Mouse (Mus musculus): ENCODE results near the gene Dhx33.

The Dhx33 gene

DNA sequence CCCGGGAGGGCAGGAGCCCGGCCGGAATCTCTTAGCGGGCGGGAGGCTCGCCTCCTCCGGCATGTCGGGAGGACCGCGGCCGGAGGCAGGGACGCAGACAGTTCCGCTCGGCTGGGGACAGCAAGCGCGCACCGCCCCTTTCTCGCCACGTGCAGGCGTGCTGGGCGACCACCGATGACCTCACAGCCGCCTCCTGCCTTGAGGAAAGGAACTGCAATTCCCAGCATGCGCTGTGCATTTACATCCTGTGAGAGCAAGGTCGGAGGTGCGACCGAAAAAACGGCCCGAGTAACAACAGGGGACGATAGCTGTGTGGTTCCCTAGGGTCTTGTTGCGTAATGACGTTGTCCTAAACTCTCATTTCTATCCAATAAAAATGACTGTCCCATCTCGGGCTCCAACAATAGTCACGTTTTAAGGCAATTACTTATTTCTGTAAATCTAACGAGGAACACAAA is at the start of gene Dhx33:
Dhx33 (minus strand) TSS at position 122 of the 458 bp plus-strand sequence.
- DNase-seq (ENCODE audit: low spot score in 2 of 2): peak; percentile 88 to 91

DNA sequence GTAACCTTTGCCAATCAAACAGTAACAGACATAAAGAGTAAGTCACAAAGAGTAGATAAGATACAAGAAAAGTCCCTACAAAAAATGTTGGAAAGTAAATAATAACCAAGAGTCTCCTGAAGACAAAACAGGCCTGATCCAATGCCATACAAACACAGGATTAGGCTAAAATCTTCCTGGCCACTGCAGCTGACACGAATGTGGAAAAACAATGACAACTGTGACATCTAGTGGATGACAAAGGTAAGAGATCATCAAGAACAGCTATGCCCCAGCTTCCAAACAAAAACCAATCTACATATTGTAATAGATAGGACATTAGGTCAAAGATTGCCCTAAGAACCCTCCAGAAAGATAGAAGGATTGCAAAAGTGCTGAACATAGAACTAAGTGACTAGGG is 48.3 kb upstream of the Dhx33 start:
- no peak for DNase-seq (ENCODE audit: low spot score in 2 of 2)

DNA sequence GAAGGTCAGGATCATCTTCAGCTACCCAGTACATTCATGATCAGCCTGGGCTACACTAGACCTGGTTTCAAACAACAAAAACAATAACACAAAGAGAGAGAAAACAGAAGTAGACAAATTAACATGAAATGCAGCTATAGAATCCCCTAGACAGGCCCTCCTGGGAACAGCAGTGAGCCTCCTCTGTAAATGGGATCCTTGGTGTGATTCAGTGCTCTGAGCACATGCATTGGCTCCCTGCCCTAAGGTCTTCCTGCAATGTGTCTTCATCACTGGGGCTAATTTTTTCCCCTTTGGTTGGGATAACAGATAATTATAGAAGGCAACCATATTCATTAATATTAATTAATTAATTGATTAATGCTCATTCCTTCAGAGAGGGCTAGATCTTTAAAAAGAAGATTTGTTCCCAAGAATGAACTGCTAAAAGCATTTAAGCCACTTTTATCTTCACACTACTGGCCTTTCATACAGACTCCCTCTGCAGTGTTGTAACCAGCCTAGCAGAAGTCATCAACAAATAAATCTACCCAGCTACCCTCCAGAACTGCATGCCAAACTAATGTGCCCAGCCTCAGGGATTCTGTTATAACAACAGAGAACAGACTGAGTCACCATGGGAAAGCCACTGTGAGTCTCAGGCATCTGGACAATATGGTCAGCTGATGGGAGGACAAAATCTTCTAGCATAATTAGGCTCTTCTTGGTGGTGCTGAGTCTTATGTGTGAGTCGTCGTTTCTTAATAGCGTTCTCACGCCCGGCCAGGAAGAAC is 35.5 kb upstream of the Dhx33 start:
- DNase-seq (ENCODE audit: low spot score in 2 of 2): no peak

DNA sequence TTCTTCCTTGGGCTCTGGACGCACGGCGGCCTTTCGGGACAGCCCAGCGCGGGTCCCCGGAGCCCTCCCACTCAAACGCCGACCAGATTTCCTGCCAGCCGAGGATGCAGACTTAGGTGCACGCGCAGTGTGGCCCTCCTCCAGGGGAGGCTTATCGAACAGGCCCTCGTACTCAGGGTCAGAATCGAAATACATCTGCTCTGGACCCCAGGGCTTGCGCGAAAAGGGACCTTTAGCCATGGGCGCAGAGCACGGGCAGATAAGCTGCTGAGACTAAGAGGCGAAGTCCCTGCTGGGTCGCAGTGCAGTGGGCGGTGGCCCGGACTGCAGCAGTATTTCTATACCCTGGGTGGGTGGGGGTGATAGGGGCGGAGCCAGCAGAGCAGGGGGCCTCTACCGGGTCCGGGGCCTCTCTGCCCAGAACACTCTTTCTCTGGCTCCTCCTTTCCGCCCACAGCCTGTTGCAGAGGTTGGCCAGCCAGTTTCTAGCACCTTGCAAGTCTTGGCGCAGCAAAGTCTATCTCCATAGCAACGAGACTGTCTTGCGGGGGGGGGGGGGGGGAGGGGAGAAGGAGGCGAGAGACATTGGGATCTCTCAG is 29.0 kb upstream of the Dhx33 start, which contains the start of gene 6330403K07Rik:
6330403K07Rik (minus strand) TSS at position 351 of the 599 bp plus-strand sequence.
- DNase-seq (ENCODE audit: low spot score in 2 of 2): no peak

DNA sequence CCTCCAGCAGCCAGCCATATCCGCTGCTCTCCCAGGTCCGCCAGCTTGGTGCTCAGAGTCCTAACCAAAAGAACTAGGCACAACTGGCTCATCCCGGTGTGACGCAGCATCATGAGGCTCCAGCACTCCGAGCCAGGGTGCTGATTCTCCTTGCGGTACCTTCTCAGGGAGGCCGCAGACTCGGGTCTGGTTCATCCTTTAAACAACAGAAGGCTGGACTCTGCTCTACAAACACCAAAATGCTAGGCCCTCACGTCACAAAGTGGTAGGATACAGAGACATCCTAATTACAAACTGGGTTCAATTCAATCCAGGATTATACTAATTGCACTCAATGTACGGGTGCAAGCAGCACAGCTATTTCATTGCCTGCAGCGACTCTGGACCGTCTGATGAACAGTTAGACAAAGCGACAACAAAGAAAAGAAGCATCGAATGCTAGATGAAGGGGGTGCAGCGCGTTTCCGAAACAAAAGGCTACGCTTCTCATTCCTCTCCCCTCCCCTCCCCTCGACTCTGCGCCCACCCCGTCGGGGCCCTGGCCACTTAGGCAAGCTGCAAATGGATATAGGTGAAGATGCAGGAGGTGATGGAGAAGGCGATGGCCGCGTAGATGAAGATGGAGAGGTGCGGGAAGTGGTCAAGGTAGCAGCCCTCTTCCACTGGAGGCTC is 28.4 kb upstream of the Dhx33 start:
- no peak for DNase-seq (ENCODE audit: low spot score in 2 of 2)

DNA sequence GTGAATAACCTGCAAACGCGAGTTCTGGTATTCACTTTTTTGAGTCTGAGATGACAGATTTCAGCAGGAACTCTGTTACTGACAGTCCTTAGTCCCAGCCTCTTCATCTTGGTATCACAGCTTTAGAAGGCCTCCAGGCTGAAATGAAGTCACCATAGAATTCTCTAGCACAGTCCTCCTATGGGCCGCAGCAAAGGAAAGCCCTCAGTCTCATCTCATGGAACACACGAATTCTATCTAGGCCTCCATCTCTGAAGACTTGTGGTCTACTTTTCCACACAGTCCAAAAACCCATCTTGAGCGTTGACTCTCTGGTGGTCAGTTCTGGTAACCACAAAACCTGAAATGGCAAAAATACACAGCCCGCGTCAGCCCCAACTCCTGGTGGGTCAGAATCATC is 27.8 kb upstream of the Dhx33 start:
- no peak for DNase-seq (ENCODE audit: low spot score in 2 of 2)

DNA sequence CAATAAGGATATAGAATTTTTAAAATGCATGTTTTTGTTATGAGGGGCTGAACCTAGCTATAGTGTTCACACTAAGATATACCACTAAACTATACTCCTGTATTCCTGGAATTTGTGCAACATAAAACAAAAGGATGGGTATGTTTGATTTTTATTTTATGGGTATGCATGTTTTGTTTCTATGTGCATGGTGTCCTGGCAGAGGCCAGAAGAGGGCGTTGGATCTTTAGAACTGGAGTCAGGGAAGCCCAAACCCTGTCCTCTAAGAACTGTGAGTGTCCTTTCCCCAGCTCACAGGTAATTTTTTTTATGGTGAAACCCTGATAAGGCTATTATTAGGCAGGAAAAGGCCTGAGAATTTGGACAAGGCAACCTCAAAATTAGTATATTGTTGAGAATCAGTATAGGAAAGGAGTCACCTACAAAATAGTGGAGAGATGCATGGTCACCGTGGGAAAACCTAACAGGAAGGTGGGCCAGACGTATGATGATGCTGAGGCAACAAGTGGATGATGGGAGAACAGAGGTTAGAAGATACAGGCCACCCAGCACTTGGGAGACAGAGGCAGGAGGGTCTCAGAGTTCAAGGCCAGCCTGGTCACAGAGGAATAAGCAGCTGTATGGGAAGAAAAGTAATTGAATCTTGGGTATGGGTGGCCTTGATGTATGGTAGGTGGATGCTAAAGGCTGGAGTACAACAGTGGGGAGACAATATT is 25.3 kb upstream of the Dhx33 start:
- no peak for DNase-seq (ENCODE audit: low spot score in 2 of 2)

DNA sequence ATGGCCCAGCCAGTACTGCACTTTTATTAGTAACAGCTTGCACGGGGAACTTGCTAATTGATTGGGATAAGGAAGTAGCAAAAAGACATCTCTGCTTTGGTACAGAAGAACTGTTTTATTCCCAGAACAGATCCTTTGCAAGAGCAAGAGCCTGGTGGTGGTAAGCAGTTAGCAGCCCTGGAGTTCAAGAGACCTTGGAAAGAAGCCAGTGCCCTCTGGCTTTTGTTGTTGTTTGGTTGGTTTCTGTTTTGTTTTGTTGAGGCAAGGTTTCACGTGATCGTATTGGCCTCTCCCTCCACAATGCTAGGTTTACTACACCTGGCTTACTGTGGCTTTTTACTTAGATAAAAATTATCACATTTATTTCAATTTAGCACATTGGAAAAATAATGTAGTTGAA is 24.0 kb upstream of the Dhx33 start:
- DNase-seq (ENCODE audit: low spot score in 2 of 2): no peak

DNA sequence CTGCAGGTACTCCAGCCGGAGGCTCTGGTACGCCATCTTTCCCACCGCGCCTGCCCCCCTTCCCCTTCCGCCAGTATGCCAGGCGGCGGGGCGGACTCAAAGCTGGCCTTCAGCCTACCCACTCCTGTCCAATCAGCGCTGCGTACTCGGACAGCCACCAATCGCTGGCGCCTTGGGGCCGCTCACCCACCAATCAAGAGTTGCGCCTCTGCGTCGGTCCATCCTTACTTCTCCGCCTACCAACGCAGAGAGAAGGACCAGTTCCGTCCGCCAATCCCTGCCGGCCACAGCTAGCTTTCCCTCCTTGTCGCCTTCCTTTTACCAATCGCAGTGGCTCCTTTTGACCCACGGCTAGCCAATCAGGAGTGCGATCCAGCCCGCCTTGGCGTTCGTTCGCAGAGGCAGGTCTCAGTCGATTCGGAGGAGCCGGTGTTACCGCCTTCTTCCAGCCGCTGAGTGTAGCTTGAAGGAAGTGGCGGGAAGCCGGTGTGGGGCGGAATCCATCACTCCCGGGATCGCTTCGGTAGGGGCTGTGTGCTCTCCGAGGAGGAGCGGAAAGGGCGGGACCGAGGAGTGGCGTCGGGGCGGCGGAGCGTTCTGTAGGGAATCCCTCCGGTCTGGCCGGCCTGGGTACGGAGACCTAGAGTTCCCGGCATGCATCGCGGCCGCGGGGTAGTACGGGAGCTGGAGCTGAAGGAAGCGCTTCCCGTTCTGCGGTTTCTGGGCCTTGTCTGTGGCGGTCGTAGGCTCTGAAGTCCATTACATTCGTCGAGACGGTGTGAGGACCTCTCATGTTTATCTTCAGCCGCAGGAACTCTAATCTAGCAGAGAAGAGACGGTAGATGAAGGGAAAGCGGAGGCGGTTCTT is 15.2 kb upstream of the Dhx33 start, which contains the start of the genes Mis12 and Derl2:
Mis12 (plus strand) TSS at position 411 of the 868 bp plus-strand sequence.
Derl2 (minus strand) TSS at position 641 of the 868 bp plus-strand sequence.
- peak; percentile 93 to 94 for DNase-seq (ENCODE audit: low spot score in 2 of 2)

DNA sequence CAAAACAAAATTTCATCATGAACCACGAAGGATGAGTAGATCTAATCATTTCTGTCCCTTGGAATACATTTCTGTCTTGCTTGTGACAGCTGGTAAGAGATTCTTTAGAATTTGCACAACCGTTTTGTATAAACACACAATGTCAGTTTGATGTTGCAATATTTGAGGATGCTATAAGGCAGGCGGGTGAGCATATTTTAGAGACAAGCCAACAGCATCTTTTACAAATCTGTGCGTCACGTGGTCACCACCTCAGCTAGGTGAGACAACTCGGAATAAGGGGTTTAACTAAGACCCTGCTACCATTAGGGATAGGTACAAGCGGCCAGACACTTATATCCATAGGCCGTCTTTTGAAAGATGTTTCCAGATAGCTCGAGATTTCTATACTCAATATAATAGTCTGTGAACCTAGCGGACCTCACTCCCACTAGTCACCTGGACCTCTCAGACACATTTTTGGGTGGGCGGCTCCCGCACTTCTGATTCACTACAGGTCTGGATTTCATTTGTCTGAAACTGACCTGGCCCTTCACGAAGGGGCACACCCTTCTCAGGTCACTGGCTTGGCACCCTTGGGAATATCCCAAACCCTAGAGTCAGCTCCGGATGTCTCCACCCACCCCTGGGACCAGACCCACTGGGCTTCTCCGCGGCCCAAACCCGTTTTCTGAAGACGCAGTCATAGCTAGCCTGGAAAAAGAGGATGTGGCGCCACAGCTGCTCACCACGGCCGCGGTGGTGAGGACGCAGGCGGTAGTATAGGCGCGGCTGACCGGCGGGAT is 14.4 kb upstream of the Dhx33 start:
- no peak for DNase-seq (ENCODE audit: low spot score in 2 of 2)

DNA sequence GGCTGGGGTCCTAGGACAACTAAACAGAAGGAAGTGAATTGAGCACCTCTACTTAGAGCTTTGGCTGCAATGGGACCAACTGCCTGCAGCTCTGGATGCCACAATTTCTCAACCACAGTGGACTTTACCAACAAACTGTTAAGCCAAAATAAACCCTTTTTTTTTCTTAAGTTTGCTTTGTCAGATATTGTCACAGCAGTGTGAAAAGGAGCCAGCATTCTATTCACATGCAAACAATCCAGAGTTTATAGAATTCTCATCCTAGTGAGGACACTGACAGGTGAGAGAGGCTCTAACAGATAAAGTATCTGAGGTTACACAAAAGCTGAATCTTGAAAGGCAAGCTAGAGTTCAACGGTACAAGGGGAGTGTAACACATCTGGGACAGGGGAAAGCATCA is 12.8 kb upstream of the Dhx33 start:
- no peak for DNase-seq (ENCODE audit: low spot score in 2 of 2)

DNA sequence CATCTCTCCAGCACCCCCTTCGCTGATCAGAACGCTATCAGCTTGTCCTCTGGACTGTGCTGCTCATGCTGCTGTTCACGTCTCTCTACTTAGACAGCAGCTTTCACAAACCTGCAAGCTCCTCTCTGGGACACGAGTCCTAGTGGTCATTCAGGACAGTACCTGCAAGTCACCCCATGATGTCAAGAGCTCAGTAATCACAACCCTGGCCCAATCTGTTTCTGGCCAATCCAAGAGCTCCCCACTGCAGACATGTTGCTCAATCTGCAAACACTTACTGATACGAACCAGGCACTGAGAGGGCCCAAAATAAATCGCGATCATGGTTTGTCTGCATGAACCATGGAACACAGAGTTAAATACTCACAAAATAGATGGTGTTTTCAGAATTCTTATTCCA is 8.5 kb upstream of the Dhx33 start:
- DNase-seq (ENCODE audit: low spot score in 2 of 2): no peak

DNA sequence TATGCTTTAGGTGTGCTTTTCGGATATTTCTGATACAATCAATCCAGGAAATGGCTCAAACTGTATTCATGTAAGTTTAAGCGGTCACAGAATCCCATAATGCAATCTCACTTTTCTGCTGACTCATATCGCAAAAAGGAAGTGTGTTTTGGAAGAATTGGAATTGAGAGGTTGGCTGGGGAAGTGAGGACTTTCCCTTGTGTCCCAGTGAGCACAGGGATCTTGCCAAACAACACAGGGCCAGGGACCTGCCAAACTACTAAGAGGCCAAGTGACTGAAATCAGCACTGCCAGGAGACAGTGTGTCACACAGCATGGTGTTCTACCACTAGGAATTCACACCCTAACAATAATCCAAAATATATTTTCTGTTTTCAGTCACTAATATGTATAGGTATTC is 4.1 kb upstream of the Dhx33 start:
- DNase-seq (ENCODE audit: low spot score in 2 of 2): no peak

DNA sequence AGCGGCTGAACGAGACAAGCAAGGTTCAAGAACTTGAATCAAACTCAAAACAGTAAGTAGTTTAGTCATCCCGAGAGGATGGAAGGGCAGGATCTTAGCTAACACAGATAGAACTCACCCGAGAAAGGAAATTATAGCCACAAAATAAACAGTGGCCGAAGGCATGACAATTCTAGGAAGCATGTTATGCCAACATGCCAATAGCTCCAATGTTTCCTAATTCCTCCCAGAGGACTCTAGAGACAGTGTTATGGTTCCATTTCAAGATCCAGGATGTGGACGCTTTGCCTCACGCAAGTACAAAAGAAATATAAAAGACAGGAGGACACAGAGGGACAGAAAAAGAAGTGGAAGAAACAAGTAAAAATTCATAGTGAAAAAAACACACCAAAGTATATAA is 3.6 kb upstream of the Dhx33 start:
- DNase-seq (ENCODE audit: low spot score in 2 of 2): no peak

DNA sequence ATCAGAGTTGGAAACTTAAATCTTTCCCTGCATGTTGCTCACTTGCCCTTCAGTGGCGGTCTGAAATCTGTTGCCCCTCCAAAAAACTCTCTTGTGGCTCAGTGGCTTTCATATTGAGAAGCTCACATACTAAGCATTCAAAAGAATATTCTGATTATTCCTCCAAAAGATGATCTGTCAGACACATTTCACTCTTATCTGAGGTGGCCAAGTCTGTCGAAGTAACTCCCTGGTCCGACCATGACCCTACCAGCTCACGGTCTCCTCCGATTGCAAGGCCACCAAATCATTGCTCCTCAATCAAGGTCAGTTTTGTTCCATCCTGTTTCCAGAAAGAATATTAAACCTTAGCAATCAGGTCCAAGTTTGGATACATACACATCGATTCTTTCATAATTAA is 2.8 kb upstream of the Dhx33 start:
- DNase-seq (ENCODE audit: low spot score in 2 of 2): no peak

DNA sequence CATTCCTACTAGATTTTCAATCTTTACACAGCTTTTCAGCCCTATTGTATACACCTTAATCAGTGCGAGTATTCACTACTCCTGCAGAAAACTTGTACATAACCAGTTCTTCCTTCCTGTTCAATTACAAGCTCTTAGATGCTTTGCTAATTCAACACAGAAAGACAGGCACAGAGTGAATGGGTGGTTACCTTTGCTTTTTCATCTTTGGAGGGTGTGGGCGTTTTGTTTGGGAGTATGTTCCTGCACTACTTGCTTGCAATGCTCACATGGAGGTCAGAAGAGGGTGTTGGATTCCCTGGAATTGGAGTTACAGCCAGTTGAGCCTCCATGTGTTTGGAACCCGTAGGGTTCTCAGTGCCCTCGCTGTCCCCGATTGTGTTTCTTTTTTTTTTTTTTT is 809 bp upstream of the Dhx33 start:
- no peak for DNase-seq (ENCODE audit: low spot score in 2 of 2)

DNA sequence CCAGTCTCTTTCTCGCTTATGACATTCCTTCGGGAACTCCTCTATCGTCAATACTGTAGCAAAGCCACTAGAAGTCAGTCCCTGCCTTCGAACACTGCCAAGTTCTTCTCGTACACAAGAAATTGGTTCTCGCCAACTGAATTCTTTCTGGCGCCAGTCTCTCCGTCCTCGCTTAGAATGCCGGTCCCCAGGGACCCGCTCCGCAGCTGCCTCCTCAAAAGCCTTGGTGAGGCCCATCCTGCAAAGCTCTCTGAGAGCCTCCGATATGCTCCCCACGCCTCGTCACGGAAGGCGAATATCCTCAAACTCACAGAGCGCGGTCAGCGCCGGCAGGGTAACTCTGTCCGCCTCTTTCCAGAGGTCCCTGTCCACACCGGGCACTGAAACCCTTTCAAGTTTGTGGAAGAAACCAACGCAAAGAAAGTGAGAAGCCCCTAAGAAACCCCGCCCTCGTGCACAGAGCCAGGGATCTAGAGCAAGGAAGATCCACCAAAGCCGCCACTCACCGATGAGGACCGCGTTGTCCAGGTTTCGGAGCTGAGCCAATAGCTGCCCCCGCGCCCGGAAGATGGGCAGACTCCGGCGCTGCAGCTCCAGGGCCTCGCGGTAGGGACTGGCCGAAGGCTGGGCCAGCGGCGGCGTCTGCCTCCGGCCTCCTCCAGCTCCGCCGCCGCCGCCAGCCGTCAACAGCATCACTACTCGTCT is 474 bp downstream of the Dhx33 start:
- no peak for DNase-seq (ENCODE audit: low spot score in 2 of 2)

DNA sequence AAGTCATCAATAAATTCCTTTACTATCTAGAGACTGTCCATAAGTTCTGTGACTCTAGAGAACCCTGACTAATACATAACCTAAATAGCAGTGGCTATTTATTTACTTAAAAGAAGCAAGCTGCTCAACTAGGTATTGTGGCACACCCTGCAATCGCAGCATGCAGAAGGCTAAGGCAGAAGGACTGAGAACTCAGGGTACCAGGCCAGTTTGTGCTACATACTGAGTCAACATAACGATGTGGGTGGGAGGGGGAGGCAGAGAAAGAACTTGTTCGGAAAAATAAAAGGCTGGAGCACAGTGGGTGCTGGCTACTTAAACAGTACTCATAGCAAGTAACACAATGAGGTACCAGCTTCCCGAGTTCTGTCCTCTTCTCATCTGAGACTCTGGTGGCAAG is 3.1 kb downstream of the Dhx33 start:
- DNase-seq (ENCODE audit: low spot score in 2 of 2): no peak

DNA sequence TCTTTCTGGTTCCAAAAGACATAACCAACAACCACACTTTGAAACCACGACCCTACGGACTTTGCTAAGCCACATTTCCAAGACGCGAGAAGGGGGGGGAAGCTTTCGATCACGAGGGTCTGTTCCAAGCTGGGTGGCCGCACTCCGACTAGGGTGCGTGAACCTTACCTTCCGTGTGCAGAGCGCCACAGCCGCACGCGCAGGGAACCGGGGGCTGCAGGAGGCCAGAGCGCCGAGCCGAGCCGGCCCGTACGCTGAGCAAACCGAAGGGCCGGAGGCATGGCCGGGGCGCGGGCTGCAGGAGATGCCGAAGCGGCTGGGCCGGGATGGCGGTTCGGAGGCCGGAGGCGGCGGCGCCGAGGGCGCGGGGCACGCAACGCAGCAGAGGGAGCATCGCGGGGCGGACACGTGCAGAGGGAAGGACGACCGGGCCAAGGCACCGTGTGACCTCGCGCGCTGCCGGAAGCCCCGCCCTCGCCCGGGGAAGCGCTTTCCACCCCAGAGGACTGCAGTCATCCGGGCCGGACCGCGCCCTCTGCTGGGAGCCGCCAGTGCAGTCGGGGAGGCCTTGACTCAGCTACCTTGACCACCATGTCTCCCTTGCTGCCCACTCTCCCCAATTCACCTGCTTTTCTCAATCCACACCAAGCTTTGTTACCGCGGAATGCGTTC is 21.5 kb downstream of the Dhx33 start, which contains the start of gene C1qbp:
C1qbp (minus strand) TSS at position 470 of the 672 bp plus-strand sequence.
- peak; percentile 88 to 95 for DNase-seq (ENCODE audit: low spot score in 2 of 2)
